Mouse (Mus musculus) megakaryocyte-erythroid progenitor cell, adult 5-6 weeks (primary cell): ENCODE measurements around the gene Haus4. TPM values are rescaled to one million over a fixed set of nuclear protein-coding genes. Genes with fewer than 3 reads are reported as not detected.

ENCODE experiments used
- ATAC-seq: replicated peaks from 2 replicates; pipeline ENCODE4 v1.8.0; 2016; ENCODE audit warnings: mild to moderate bottlenecking, inconsistent platforms; ENCODE audit not compliant: severe bottlenecking, poor library complexity, low FRiP score, low TSS enrichment
- total RNA-seq, 2 experiments: library from RNA; stranded (forward) in 1 of 2; stranded (reverse) in 1 of 2; fragments of 200-1000, 215-1000 nt in 1 of 2; fragments of >200 nt in 1 of 2; fragmentation: Nextera tagmentation in 1 of 2; gene quantifications; 2 replicates each; pipeline ENCODE4 v1.2.3; 2014 to 2017

The Haus4 gene
- total RNA-seq (2014; fragmentation: Nextera tagmentation) (94.2 and 97.3 TPM in 2 replicates), total RNA-seq (2017) (60.5 and 68.2 TPM in 2 replicates)

DNA sequence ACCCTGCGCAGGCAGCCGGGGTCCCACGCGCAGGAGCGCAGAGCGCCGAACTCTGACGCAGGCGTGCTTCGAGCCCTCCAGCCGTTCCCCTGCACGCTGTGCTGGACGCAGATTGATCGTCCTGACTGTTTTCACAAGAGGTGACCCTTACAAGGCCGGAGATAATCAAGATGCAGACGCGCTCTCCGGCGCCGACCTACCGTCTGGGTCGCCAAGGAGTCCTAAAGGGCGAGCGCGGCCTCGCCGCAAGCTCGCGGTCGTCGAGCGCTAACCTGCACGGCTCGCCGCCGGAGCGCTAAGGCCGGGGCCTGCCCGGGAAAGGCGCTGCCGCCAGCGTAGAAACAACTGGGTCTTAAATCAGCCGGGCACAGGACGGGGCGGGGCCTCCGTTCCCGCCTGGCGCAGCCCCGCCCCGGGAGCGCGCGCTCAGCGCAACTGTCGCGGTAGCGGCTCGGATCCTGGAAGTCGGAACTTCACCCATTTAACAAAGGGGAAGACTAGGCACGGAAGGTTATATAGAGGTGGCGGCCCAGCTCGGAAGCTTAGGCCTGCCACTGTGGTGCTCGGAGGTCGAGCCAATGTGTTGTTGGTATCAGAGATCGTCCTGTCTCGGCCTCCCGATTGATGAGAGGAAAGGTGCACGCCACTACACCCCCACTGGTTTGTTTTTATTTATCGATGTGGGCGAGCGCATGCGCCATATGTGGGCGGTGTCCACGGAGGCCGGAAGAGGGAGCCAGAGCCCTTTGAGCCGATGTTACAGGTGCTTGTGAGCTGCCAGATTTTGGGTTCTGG is at the start of gene Haus4:
Gene Haus4, minus strand, starts transcription at position 642 of the 795 bp plus-strand sequence.
- ATAC-seq: peak; percentile 90

DNA sequence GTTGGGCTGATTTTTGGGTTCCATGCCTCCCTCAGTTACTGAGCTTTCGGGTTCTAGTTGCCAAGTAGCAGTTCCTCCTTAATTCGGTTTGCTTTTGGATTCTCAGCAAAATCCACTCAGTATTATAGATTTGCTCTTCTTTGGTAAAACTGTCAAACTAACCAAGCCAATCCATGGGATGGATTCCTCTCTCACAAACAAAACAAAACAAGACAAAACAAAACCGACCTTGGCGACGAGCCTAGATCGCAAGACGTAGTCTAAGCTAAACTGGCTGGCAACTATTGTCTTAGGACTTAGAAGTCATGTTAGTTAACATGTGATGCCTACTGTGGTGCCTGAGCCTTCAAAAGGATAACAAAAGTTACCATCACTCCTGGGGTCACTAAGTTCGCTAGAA is 49.3 kb upstream of the Haus4 start:
- no peak for ATAC-seq

DNA sequence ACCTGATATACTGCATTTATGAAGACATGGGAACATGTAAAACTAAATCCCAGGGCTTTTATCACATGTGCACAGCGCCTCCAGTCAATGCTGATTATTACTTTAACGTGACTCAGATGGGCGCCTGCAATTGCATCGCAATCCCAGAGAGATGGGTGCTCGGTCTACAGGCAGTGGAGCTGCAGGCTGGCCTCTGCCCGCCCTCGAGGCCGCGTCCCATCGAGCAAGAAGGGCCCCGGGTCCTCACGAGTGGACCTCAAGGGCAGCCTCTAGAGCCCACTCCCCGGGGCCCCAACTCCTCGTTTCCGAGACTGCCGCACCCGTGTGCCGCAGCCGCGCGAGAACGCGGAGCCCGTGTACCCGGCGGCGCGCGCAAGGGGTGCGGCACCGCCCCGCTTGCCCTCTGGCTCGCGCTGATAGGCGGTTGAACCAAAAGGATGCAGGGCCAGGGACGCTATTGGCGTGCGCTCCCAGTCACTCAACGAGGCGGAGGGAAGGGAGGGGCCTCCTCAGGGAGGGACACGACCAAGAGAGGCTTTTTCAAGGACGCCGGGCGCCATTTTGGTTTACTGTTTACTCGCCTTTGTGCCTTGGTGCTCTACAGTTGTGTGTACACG is 48.7 kb upstream of the Haus4 start:
- ATAC-seq: peak; percentile 98

DNA sequence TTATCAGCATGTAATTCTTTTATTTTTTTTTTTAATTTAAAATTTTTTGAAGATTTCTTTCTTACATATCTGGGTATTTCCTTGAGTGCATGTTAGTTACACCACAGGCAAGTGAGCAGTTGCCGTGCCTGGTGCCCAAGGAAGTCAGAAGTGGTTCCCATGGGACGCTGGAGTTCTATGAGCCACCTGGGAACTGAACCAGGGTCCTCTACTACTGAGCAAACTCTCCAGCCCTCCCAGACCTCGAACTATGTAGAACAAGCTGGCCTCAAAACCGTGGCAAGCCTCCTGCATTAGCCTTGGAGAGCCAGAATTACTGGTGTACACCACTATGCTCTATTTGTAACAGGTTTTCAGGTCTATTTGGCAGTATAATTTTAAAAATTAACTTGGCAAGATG is 48.2 kb upstream of the Haus4 start:
- peak; percentile 4; the same call in 1 of the 2 replicates for ATAC-seq

DNA sequence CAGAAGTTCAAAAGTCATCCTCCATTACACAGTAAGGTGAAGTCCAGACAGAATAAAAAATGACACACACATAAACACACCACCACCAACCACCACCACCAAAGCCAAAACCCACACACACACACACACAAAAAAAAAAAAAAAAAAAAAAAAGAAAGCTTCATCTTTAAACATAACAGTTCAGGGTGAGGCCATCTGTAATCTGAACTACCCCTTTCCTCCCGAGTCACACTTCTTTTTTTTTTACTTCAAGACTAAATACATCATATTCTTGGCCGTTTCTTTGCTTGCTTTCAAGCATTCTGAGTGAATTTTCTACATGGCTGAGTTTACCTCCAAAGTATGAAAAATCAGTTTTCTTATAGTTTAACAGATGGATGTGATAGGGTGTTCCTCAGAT is 47.2 kb upstream of the Haus4 start:
- no peak for ATAC-seq

DNA sequence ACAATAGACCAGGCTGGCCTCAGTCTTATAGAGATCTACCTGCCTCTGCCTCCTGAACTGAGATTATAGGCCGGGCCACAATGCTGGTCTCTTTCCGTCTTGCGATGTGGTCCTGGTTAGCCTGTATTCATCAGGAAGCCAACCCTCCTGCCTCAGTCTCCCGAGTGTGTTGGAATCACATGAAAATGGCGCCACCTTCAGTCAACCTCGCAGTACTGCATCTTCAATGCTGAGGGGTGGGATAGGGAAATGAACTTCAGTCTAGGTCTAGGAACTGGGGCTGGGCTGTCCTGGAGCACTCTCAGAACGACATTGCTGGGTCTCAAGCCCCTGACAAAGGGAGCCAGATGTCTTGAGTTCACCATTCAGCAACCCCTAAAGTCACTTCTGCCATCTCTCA is 42.7 kb upstream of the Haus4 start:
- no peak for ATAC-seq

DNA sequence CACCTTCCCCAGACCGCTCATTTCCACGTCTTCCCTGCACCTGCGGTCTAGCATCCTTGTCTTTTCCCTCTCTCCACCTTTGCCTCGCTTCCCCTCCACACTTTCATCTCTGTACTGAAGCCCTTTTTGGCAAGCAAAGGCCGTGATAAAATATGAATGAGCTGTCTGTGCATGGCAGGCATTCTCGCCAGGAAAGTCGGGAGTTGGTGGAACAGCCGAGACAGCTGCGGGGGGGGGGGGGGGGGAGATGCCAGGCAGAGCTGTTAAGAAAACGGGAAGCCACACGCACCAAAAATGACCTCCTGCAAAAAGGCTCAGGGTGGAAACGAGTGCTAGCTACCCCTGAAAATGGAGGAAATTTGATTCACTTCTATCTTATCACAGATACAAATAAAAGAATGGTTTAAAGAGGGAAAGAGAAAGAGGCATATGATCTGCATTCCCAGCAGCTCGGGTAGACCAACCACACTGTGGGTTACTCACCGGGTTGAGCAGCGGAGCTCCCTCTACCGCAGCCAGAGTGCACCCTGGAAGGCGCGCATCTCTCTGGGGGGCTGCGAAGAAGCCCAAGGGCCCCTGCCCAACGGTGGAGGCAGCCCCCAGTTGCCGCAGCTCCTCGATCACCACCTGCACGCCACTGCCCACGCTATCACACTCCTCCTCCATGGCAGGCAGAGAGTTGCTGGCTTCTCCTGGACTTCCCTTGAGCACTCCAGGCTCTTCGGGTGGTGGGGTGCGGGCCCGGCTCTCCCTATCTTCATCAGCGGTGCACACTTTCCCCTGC is 40.4 kb upstream of the Haus4 start:
- no peak for ATAC-seq

DNA sequence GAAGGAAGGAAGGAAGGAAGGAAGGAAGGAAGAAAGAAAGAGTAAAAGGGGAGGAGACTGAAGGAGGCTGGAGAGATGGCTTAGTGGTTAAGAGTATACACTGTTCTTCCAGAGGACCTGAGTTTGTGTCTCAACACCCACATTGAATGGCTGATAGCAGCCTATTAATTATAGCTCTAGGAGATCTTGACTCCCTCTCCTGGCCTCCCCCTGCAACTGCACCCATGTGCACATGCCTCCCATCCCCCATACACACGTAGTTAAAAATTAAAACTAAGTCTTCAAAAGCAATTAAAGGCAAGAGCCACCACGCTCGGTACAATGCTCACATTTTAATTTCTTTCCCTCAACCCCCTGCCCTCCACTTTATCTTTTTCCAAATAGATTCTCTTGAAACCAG is 39.6 kb upstream of the Haus4 start:
- ATAC-seq: no peak

DNA sequence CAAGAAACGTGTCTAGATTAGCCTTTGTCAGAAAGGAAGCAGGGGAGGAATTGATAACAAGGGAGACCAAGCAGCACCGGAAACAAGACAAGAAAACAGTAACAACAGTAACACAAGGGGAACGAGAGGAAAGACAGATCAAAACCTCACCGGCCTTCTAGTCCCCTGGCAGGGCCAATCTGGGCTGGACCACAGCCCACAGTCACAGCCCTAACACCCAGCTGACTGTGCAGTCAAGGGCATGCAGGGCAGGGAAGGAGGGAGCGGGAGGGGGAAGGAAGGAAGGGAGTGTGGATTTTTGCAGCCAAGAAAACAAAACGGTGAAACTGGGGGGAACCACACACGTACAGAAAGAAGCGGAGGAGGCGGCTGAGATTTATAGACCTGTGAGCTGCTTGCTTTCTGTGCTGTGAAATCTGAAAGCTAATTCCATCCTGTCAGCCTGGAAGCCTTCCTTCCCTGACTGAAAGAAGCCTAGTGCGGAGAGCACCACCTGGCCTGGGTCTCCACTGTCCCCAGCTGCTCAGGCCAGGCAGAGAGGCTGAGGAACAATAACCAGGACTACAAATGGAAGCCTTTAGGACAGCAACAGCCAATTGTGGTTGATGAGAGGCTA is 38.0 kb upstream of the Haus4 start:
- ATAC-seq: peak; percentile 77

DNA sequence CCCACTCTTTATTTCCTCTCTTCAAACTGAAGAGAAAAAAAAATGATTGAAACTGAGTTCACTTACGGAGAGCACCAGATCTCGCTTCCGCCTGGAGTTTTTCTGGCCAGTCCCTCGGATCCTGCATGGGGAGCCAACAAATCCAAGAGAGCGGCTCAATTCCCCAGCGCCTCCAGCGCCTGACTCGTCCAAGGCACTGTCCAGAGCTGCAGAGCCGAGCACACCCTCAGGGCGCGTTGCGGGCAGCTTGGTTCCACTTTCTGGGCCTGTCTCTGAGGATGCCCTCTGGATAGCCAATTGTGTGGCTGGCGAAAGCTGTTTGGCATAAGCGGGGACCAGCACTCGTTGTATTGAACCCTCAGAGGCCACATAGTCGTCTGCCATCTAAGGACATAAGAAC is 36.6 kb upstream of the Haus4 start:
- no peak for ATAC-seq

DNA sequence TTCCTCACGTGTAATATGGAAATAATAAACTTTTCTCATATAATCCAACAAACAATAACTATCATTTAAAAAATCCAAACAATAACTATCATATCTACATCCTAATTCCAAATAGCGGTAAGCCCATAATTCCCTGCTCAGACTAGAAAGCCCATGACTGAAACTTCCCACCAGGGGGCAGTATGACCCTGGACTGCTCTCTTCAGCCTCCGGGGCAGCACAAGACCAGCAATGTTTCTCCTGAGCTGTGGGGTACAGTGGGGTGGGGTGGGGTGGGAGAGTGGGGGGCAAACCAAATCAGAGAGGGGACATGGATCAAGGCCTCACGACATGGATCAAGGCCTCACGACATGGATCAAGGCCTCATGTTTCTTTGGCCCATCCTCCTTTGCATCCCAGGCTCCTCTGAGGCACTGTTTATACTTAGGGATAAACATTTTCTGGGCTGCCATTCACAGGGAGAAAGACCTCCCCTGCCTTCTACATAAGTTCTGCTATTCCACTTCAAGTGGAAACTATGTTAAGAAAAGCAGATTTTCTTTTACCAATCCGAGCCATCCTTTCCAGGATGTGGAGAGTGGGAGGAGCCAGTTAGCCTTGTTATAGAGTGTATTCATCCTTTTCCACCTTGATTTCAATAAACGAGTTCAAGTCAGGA is 29.4 kb upstream of the Haus4 start:
- ATAC-seq: peak; percentile 78

DNA sequence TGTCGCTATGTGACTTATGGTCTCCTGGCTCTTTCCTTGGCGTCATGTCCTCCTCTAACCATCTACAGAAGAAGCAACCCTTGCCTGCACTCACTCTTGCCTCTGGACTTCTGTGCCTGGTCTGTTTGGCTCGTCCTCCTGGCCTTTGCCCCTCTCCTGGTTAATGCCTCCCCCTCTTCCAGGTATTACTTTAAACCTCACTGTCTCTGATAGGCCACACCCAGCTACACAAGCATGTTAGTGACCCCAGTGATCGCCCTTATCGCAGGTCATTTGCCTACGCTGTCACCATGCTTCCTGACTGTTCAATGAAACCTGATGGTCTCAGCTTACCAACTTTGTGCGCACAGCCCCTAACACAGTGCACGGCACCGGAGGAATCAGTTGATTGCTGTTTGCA is 28.1 kb upstream of the Haus4 start:
- no peak for ATAC-seq

DNA sequence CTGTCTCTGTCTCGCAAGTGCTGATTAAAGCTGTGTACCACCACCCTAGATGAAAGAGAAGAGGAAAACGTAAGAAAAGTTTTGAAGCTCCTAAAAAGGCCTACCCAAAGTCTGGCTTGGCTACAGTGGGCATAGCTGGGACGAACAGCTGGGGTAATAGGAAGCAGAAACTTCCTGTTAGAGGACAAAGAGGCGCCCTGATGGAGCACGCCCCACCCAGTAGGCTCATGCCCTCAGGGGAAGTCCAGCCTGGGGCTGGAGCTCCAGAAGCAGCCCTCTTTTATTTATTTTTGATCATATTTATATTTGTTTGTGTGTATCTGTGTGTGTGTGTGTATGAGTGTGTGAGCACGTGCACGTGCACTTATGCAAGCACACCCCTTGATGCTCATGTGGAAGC is 25.2 kb upstream of the Haus4 start:
- ATAC-seq: no peak

DNA sequence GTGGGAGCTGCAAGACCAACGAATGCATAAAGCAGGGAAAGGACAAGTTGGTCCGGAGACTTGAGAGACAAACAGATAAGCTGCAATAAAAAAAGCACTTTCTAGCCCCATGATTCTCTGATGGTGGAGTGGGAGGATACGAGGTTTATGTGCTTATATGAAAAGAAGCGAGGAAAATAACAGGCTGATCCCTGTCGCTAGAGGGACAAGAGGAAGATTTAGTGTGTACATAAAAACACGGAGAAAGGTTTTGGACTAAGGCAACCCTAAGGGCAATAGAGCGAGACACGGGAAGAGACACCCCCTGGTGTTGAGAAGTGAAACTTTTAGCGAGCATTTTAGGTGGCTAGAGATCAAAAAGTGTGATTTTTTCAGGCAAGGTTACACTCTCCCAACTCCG is 23.6 kb upstream of the Haus4 start:
- peak; percentile 79 for ATAC-seq

DNA sequence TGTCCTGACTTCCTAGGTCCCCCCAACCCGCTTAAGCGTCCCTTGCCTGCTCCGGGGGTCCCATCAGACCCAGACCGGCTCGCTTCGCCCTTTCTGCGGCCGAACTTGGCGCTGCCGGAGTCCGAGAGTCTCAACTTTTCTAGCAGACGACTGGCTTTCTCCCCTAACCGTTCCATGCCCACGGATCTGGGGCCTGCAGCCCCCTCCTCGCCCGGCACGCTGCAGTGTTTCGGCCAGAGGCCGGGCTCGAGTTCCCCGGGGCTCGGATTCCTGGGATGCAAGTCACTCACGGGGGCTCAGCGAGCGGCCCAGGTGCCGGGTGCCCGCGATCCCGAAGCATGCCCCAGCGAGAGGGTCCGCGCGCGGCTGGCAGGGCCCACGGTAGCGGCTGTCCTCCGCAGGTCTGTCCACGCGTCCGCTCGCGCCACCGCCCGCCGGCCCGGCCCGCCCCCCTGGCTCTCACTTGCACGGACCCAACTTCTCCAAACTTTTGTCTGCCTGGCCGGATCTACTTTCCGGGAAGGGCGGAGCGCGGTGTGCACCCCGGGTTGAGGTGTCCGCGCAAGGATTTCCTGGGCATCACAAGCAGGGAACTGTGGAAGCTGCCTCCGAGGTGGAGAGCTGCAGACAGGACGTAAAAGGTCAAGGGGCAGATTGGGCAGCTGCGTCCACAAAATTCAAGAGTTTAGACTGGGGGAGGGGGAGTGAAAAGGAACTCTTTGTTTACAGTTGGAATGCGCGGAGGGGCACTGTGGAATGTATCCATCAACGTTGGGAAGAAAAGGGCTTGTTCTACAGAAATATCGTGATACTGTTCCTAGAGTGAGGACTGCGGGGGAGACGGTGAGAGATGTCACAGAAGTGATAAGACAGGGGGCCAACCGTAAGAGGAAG is 22.9 kb upstream of the Haus4 start, which contains the start of gene Ajuba:
Gene Ajuba, minus strand, starts transcription at position 470 of the 894 bp plus-strand sequence.
- no peak for ATAC-seq

DNA sequence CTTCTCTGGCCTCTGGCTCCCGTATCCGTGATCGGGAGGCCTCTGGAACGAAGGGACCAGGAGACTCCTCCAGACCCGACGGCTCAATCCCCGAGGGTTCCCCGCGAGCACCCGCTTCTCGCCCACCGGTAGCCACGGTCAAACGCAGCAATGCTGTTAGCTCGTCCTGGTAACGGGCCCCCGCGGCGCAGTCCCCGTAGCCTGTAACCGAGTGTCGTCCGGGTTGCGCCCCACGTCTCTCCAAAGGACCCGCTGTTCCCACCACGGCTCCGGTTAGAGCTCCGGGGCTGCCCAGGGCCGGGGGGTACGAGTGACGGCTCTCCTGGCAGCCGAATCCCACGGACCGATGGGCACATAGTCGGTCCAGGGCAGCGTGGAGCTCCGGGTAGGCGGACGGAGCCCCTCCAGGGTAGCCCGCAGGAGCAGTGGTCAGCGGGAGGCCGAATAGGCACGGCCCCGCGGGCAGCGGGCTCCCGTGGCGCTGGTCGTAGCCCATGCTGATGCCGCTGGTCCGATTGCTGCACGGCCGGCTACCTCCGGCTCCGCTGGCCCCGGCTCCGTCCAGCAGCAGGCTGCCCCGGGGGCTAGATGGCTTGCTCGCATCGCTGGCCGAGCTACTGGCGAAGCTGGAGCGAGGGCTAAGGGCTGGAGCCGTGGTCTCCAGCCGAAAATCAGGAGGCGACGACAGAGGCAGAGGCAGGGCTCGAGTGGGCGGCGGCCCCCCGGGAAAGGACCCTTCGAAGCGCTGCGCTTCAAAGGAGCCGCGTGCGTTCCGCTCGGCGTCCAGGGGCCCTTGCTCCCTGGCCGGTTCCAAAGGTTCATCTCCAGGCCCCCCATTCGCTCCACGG is 22.0 kb upstream of the Haus4 start:
- no peak for ATAC-seq

DNA sequence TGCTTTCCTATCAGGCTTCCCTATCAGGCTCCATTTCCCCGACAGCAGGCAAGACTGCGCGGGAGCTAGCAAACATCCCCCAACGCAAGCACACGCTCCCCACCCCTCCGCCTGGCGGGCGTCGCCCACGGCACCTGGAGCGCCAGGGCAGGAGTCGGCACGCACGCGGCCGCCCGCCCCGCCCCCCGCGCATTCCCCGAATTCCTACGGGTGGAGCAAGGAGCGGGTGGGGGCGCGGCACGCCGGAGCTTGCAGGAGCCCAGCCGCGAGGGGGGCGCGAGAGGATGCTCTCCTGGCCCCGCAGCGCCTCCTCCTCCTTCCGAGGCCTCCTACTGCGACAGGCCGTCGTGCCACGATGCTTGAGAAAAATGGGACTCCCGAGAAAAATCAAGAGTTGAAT is 21.2 kb upstream of the Haus4 start:
- ATAC-seq: no peak

DNA sequence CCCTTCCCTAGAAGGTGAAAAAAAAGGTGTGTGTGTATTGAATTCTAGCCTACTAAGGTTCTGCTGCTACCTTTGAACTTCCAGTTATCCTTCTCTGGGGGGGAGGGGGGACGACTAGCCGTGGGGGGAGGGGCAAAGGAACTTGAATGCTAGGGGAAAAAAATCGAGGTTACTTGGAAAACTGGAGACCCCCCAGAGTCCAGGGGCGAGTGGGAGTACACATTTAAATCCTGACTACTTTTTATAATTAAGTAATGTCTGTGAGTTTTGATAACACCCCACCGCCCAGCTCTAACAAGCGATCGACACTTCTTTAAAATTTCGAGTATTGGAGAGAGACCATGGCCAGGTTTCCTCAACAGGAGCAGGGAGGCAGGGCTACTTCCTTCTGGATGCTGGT is 20.6 kb upstream of the Haus4 start:
- no peak for ATAC-seq
